Mouse (Mus musculus) brain, embryonic 14.5 days (tissue): Measurements from ENCODE around the gene Cd59b.

ENCODE experiments used
- CTCF ChIP-seq: fragments of 200-500 bp; IDR thresholded peaks from 2 replicates; pipeline ENCODE4 v1.5.1; 2012; ENCODE audit warnings: inconsistent platforms, mild to moderate bottlenecking, moderate library complexity, borderline replicate concordance; ENCODE audit not compliant: insufficient read depth, insufficient read length; ENCODE audit errors: extremely low read depth
- POLR2A ChIP-seq: fragments of 200-500 bp; IDR thresholded peaks from 2 replicates; pipeline ENCODE4 v1.6.1; 2012; ENCODE audit warnings: mild to moderate bottlenecking, inconsistent platforms, borderline replicate concordance; ENCODE audit not compliant: poor library complexity, insufficient read depth, insufficient read length, severe bottlenecking; ENCODE audit errors: extremely low read depth

- TF ChIP-seq CTCF (no peak), POLR2A (no peak)
Observed at GRCm38 (mm10) chr2:104069704-104070185, at the start of gene Cd59b.
